Mouse (Mus musculus) adrenal gland, postnatal 36 days (tissue): ENCODE results near the gene Sync. TPM values are rescaled to one million over a fixed set of nuclear protein-coding genes. Genes with fewer than 3 reads are reported as not detected.

Source experiments
- microRNA-seq: library from miRNA; unstranded; fragments of <30 nt; microRNA quantifications from one replicate; pipeline ENCODE4 v1.2.0, GENCODE M21; 2021
- total RNA-seq, 2 experiments: library from RNA; stranded (reverse); gene quantifications; 2 replicates each; pipeline ENCODE4 v1.2.3; 2021

Sync gene
- total RNA-seq, 2 experiments from 2014 or later, result 0.56 to 0.86 TPM

Small RNA genes lying within 50 kb of the gene (microRNA-seq; reads per million reads assigned to microRNA genes)
- gene Gm22994, result not detected

Other genes with a start within 250 kb of the Sync start
- gene Rnf19b, start 229.3 kb upstream of the Sync start, total RNA-seq, result 10 to 100 TPM; 41.1 to 45.6 TPM
- not detected for gene Tmem54, start 182.1 kb upstream of the Sync start, total RNA-seq
- gene Hpca, start 165.6 kb upstream of the Sync start, total RNA-seq, result 1 to 10 TPM; 1.2 to 1.3 TPM
- 1 to 10 TPM; 2.2 to 7.2 TPM for gene Fndc5, start 150.6 kb upstream of the Sync start, total RNA-seq
- gene S100pbp, start 97.9 kb upstream of the Sync start, total RNA-seq, result 10 to 100 TPM; 23.1 to 23.6 TPM
- gene Yars, start 97.9 kb upstream of the Sync start, total RNA-seq, result 100 to 1,000 TPM in 1 of 2 experiments, 10 to 100 TPM in 1; 95.2 to 102 TPM
- 10 to 100 TPM; 15.6 to 19.5 TPM for gene C77080, start 26.2 kb upstream of the Sync start, total RNA-seq
- gene Rbbp4, start 47.8 kb downstream of the Sync start, total RNA-seq, result 100 to 1,000 TPM; 147 TPM
- 10 to 100 TPM; 47.3 to 61.4 TPM for gene Zbtb8os, start 48.1 kb downstream of the Sync start, total RNA-seq
- gene Zbtb8a, start 90.5 kb downstream of the Sync start, total RNA-seq, result 1 to 10 TPM; 6.1 to 9.8 TPM
- gene Zbtb8b, start 153.2 kb downstream of the Sync start, total RNA-seq, result under 1 TPM; 0.10 to 0.13 TPM
- gene Bsdc1, start 174.0 kb downstream of the Sync start, total RNA-seq, result 10 to 100 TPM; 58.1 to 69.5 TPM
- not detected for gene Tssk3, start 203.4 kb downstream of the Sync start, total RNA-seq
- gene Fam229a, start 203.6 kb downstream of the Sync start, total RNA-seq, result not detected
- 10 to 100 TPM; 53.0 to 56.9 TPM for gene Marcksl1, start 226.0 kb downstream of the Sync start, total RNA-seq